Mouse (Mus musculus) ES-E14 (cell line): Measurements from ENCODE around the gene Camk2b. TPM values are rescaled to one million over a fixed set of nuclear protein-coding genes. Genes with fewer than 3 reads are reported as not detected.

Experiments
- DNase-seq: peaks from one replicate; pipeline ENCODE4 v3.0.0-alpha.2; 2013; ENCODE audit warnings: low read depth, low spot score
- H3K27ac ChIP-seq: 2 replicates; pipeline ENCODE4 v1.5.1; 2012; ENCODE audit warnings: low read depth, mild to moderate bottlenecking, low read length, moderate library complexity, mixed read lengths; ENCODE audit not compliant: poor library complexity, insufficient read depth, severe bottlenecking
- H3K36me3 ChIP-seq: 2 replicates; pipeline ENCODE4 v1.6.1; 2012; ENCODE audit warnings: mild to moderate bottlenecking, low read length, moderate library complexity, mixed read lengths; ENCODE audit not compliant: control insufficient read depth, poor library complexity, insufficient read depth, severe bottlenecking
- H3K4me1 ChIP-seq, 2 experiments: fragments of 150-350 bp in 1 of 2; sonication (generic) in 1 of 2; 2 replicates each; pipeline ENCODE4 v1.6.1; 2012; ENCODE audit warnings: low read length in 2 of 2, mild to moderate bottlenecking in 1 of 2, mixed read lengths in 1 of 2; ENCODE audit not compliant: control insufficient read depth in 2 of 2, insufficient read depth in 2 of 2, poor library complexity in 1 of 2
- H3K4me3 ChIP-seq, 2 experiments: fragments of 150-350 bp in 1 of 2; sonication (generic) in 1 of 2; 2 replicates each; pipeline ENCODE4 v1.5.1; 2012; ENCODE audit warnings: low read length in 2 of 2, low read depth in 1 of 2, mild to moderate bottlenecking in 1 of 2, mixed read lengths in 1 of 2; ENCODE audit not compliant: insufficient read depth in 1 of 2, poor library complexity in 1 of 2, severe bottlenecking in 1 of 2
- H3K9ac ChIP-seq: 2 replicates; pipeline ENCODE4 v1.6.1; 2012; ENCODE audit warnings: low read depth, mild to moderate bottlenecking, low read length, mixed read lengths; ENCODE audit not compliant: poor library complexity, insufficient read depth, severe bottlenecking
- H3K9me3 ChIP-seq: fragments of 150-350 bp; sonication (generic); 2 replicates; pipeline ENCODE4 v1.6.1; 2012; ENCODE audit warnings: low read depth, mild to moderate bottlenecking, low read length; ENCODE audit not compliant: control insufficient read depth, insufficient read depth
- CHD2 ChIP-seq: IDR thresholded peaks from 2 replicates; pipeline ENCODE4 v1.6.1; 2014; ENCODE audit warnings: mild to moderate bottlenecking, low read depth, low read length, inconsistent platforms
- HCFC1 ChIP-seq: IDR thresholded peaks from 2 replicates; pipeline ENCODE4 v1.6.1; 2012; ENCODE audit warnings: low read length, inconsistent platforms, borderline replicate concordance; ENCODE audit not compliant: insufficient read depth
- MAFK ChIP-seq: IDR thresholded peaks from 2 replicates; pipeline ENCODE4 v1.6.1; 2014; ENCODE audit warnings: mild to moderate bottlenecking, low read depth, low read length, inconsistent platforms; ENCODE audit not compliant: insufficient read depth
- ZC3H11A ChIP-seq: IDR thresholded peaks from 2 replicates; pipeline ENCODE4 v1.6.1; 2012; ENCODE audit warnings: low read depth, mild to moderate bottlenecking, inconsistent platforms, low read length, borderline replicate concordance
- ZNF384 ChIP-seq: IDR thresholded peaks from 2 replicates; pipeline ENCODE4 v1.6.1; 2012; ENCODE audit warnings: low read depth, low read length, inconsistent platforms
- in situ Hi-C, 2 experiments: fragments of 600-800 bp; cut with MboI; formaldehyde crosslinking; loops; one replicate each; pipeline ENCODE4 v1.15.1; 2025; ENCODE audit warnings: low sequenced_read_pairs in 2 of 2, inconsistent platforms in 1 of 2; ENCODE audit not compliant: unreplicated experiment in 2 of 2
- total RNA-seq: library from RNA; depleted of rRNA; stranded (reverse); fragments of 300-350 nt; gene quantifications from 2 replicates; pipeline ENCODE4 v1.2.3, GENCODE M21; 2012

Camk2b gene
- total RNA-seq, 1 experiment: 6.4 TPM

DNA sequence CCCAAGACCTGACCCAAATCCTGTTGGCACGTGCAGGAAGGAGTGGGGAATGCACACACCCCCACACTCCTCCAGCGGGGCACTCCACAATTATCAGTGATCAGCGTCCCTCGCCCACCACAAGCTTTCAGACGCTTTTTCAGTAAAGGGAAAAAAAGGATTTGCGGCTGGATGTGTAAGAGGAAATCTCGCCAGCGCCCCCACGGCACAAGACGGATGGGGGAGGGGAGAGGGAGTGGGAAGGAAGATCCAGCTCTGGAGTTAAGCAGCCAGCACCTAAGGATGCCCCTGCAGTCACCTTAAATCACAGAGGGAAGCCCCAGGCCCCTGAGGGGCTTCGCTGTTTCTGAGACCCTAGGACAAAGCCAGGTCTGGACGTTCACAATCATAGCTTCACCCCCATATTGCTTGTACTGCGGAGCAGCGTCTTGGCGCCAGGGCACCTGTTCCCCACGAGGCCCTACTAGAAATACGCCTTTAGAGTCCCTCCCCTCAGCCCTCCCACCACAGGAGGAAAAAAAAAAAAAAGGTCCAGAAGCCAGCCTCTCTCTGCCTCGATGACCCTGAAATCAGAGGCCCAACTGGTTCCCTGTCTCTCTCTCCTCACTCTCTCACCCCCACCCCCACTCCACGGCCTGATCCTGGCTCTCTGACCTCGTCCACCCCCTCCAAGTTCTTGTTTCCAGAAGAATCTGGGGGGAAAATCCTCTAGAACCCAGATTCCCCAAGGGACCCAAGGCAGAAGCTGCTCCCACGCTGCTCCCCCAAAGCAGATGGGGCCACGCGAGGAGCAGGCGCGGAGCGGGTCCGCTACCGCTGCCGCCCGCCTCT lies 1.7 kb downstream of the Camk2b start:
- peaks cover 6 to 33% of the 10 kb centered on the region in 2 experiments; a peak in 2 of 4 replicates for H3K4me1 ChIP-seq
- no peak for DNase-seq
- no peaks in the 10 kb centered on the region for H3K9me3 ChIP-seq
- peak overlapping the region; percentile 80 for H3K9ac ChIP-seq
- no peak overlapping the region for H3K27ac ChIP-seq
- in situ Hi-C loops: no loop called here
- peak overlapping the region; percentile 88 to 90 for H3K4me3 ChIP-seq
- H3K36me3 ChIP-seq: no peaks in the 10 kb centered on the region
- peak; percentile 85 for TF ChIP-seq ZNF384
- TF ChIP-seq ZC3H11A: no peak

- peak overlapping the region in 1 of 2 experiments; percentile 90; a peak in 1 of 4 replicates for H3K4me3 ChIP-seq
- in situ Hi-C loops: no loop called here
- H3K36me3 ChIP-seq: no peaks in the 10 kb centered on the region
Measured at GRCm38 (mm10) chr11:6063501-6064214, 2.5 kb downstream of the Camk2b start.

DNA sequence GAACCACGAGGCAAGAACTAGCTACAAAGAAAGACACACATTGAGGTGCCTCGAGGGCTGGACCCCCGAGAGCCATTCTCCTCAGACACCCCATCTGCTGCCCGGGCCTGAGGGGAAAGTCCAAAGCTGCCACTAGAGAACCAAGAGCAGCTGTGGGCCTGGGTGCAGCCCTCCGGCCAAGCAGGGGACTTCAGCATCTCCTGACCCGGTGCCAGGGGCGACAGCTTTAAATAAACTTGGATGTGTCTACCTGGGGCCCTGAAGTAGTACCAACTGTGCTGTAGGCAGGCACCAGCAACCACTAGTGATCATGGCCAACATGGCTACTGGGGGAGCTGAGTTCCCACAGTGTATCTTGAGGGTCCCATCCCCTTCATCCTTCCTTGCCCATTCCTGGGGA lies 3.1 kb downstream of the Camk2b start:
- Histone ChIP-seq H3K4me1 (peaks cover 6 to 27% of the 10 kb centered on the region in 2 experiments; a peak in 2 of 4 replicates), H3K36me3 (no peaks in the 10 kb centered on the region), H3K27ac (no peak overlapping the region), H3K9me3 (no peaks in the 10 kb centered on the region), H3K9ac (no peak overlapping the region), H3K4me3 (no peak overlapping the region)
- TF ChIP-seq HCFC1 (no peak), MAFK (no peak), CHD2 (no peak), ZNF384 (no peak), ZC3H11A (no peak)
- no peak for DNase-seq
- in situ Hi-C loops: no loop called here

More at GRCm38 (mm10) chr11:6063501-6064214, 2.5 kb downstream of the Camk2b start:
- no peak for DNase-seq
- H3K9me3 ChIP-seq: no peaks in the 10 kb centered on the region
- no peak overlapping the region for H3K9ac ChIP-seq
- H3K27ac ChIP-seq: no peak overlapping the region
- H3K4me1 ChIP-seq: peaks cover 6 to 28% of the 10 kb centered on the region in 2 experiments; a peak in 2 of 4 replicates
- TF ChIP-seq ZNF384: no peak
- TF ChIP-seq ZC3H11A: no peak
- TF ChIP-seq MAFK: no peak
- TF ChIP-seq CHD2: no peak
- TF ChIP-seq HCFC1: no peak

- Histone ChIP-seq H3K36me3 (no peaks in the 10 kb centered on the region), H3K9ac (no peak overlapping the region), H3K4me1 (peaks cover 3 to 25% of the 10 kb centered on the region in 2 experiments; a peak in 2 of 4 replicates), H3K4me3 (no peak overlapping the region), H3K9me3 (no peaks in the 10 kb centered on the region), H3K27ac (peak overlapping the region; percentile 32; the same call in 1 of the 2 replicates)
- in situ Hi-C loops: no loop called here
- no peak for TF ChIP-seq ZNF384
- no peak for TF ChIP-seq CHD2
- TF ChIP-seq HCFC1: no peak
- no peak for TF ChIP-seq ZC3H11A
- TF ChIP-seq MAFK: no peak
- DNase-seq: no peak
Measured at GRCm38 (mm10) chr11:6062329-6062728, 3.8 kb downstream of the Camk2b start.
